Mouse (Mus musculus) liver, postnatal 0 days (tissue): Measurements from ENCODE around the gene Grin3b.

Source experiments
- CTCF ChIP-seq: sonication (generic); IDR thresholded peaks from 2 replicates; pipeline ENCODE4 v1.5.1; 2016; ENCODE audit warnings: antibody characterized with exemption, low read depth
- EP300 ChIP-seq: IDR thresholded peaks from 2 replicates; pipeline ENCODE4 v1.6.1; 2016; ENCODE audit warnings: antibody characterized with exemption, low read depth, mild to moderate bottlenecking

DNA sequence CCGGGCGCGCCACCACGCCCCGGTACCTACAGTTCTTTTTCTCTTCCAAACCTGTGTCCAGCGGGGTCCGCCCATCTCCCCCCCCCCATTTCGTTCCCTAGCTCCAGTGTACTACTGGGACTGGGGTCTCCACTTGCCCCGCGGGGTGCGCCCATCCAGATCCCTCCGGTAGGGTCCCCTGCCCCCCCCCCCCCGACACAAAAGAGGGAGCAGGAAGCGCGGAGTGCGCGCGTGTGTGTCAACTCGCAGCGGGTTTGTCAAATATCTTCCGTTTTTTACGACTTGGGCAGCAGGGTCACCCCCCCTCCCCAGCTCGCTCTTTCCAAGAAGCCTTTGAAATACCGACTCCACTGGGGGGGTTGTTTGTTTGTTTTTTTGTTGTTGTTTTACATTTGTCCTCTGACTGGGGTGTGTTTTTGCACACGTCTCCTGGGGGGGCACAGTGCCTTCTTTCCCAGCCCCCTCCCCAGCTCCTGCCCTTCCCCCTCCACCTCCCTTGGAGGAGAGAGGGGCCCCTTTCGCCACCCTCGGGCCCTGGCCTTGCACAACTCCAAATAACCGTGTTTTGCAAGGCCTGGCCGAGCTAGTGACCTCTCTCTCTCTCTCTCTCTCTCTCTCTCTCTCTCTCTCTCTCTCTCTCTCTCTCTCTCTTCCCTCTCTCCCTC lies 42.4 kb upstream of the Grin3b start:
- TF ChIP-seq CTCF (no peak), EP300 (no peak)
